Mouse (Mus musculus) kidney, embryonic 14.5 days (tissue): ENCODE data around the gene 1700016K19Rik. TPM values are rescaled to one million over a fixed set of nuclear protein-coding genes. Genes with fewer than 3 reads are reported as not detected.

ENCODE experiments used
- ATAC-seq: fragments of 200-750 bp; cut with Nextera tagmentation; 2 replicates; pipeline ENCODE4 v1.8.0; 2017; ENCODE audit warnings: moderate number of reproducible peaks, mild to moderate bottlenecking, moderate TSS enrichment, moderate library complexity; ENCODE audit not compliant: low FRiP score, low TSS enrichment
- H3K27ac ChIP-seq: fragments of 300-500 bp; sonication (generic); 2 replicates; pipeline ENCODE4 v1.5.1; 2014; ENCODE audit warnings: low read depth, mild to moderate bottlenecking, low read length, moderate library complexity, mixed read lengths
- H3K27me3 ChIP-seq: fragments of 300-500 bp; sonication (generic); 2 replicates; pipeline ENCODE4 v1.6.1; 2014; ENCODE audit warnings: mild to moderate bottlenecking, low read length; ENCODE audit not compliant: control insufficient read depth, insufficient read depth
- H3K36me3 ChIP-seq: fragments of 300-500 bp; sonication (generic); 2 replicates; pipeline ENCODE4 v1.6.1; 2014; ENCODE audit warnings: low read length, mixed read lengths; ENCODE audit not compliant: control insufficient read depth, insufficient read depth
- H3K4me1 ChIP-seq: fragments of 300-500 bp; sonication (generic); 2 replicates; pipeline ENCODE4 v1.6.1; 2014; ENCODE audit warnings: low read length, mixed read lengths; ENCODE audit not compliant: control insufficient read depth, insufficient read depth
- H3K4me2 ChIP-seq: fragments of 300-500 bp; sonication (generic); replicated peaks from 2 replicates; pipeline ENCODE4 v1.6.1; 2014; ENCODE audit warnings: low read depth, mild to moderate bottlenecking, low read length
- H3K4me3 ChIP-seq: fragments of 300-500 bp; sonication (generic); 2 replicates; pipeline ENCODE4 v1.5.1; 2014; ENCODE audit warnings: mild to moderate bottlenecking, low read length
- H3K9ac ChIP-seq: fragments of 300-500 bp; sonication (generic); 2 replicates; pipeline ENCODE4 v1.6.1; 2014; ENCODE audit warnings: low read depth, mild to moderate bottlenecking, low read length, moderate library complexity
- H3K9me3 ChIP-seq: fragments of 300-500 bp; sonication (generic); 2 replicates; pipeline ENCODE4 v1.6.1; 2016; ENCODE audit warnings: low read length; ENCODE audit not compliant: control insufficient read depth
- WGBS: fragments of 180-500 bp; shearing (Covaris S2); extraction: QIAGEN DNeasy Blood & Tissue Kit; methylation state at CpG from one replicate; pipeline ENCODE4 v1.1.7; 2014; 5-methylcytosine and 5-hydroxymethylcytosine counted together
- polyA plus RNA-seq: library from polyadenylated mRNA; unstranded; fragments of >200 nt; fragmentation: Nextera tagmentation; extraction: Ambion mirVana; gene quantifications from 2 replicates; pipeline ENCODE4 v1.2.1, GENCODE M21; 2014

Gene 1700016K19Rik
- polyA plus RNA-seq, 1 experiment from 2014 or later = 0.31 TPM

DNA sequence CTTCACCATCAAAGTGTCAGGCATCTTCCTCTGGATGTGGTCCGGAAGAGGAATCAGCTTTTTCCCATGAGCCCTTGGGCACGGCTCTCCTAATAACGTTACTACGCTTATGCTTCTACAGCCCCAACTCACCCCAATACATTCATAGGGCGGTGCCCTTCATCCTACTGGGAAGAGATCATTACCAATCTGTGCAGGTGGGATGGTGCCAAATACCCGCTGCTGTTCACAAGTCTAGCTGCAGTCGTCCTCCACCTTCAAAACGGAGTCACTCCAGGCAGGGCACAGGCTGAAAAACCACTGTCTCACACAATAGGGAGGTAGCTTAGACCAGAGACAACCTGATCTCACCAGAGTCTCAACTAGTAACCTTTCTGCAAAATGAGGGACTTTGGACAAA is 35.5 kb downstream of the 1700016K19Rik start:
- 68% methylated on average over 8 of the region's 8 CpGs for WGBS
- H3K27me3 ChIP-seq = no peaks in the 10 kb centered on the region

GRCm38 (mm10) chr11:76037581-76038294 is 38.0 kb downstream of the 1700016K19Rik start:
- Histone ChIP-seq H3K27me3 (no peaks in the 10 kb centered on the region), H3K9me3 (no peaks in the 10 kb centered on the region), H3K4me2 (no peak overlapping the region), H3K9ac (no peak overlapping the region), H3K4me1 (no peaks in the 10 kb centered on the region), H3K4me3 (no peak overlapping the region), H3K27ac (no peak overlapping the region), H3K36me3 (no peaks in the 10 kb centered on the region)
- ATAC-seq = no peak
- WGBS = 39% methylated on average over 6 of the region's 6 CpGs

More for the DNA sequence above, 35.5 kb downstream of the 1700016K19Rik start:
- Histone ChIP-seq H3K4me3 (no peak overlapping the region), H3K9ac (no peak overlapping the region), H3K36me3 (no peaks in the 10 kb centered on the region), H3K4me2 (no peak overlapping the region), H3K4me1 (no peaks in the 10 kb centered on the region), H3K27ac (no peak overlapping the region), H3K9me3 (no peaks in the 10 kb centered on the region)
- no peak for ATAC-seq

- Histone ChIP-seq H3K4me1 (no peaks in the 10 kb centered on the region), H3K9ac (no peak overlapping the region), H3K4me3 (no peak overlapping the region), H3K27me3 (no peaks in the 10 kb centered on the region), H3K9me3 (no peaks in the 10 kb centered on the region), H3K27ac (no peak overlapping the region), H3K36me3 (no peaks in the 10 kb centered on the region), H3K4me2 (no peak overlapping the region)
- ATAC-seq = no peak
- WGBS = 90% methylated on average over 3 of the region's 3 CpGs
Measured at GRCm38 (mm10) chr11:76039271-76040053, 39.8 kb downstream of the 1700016K19Rik start.

DNA sequence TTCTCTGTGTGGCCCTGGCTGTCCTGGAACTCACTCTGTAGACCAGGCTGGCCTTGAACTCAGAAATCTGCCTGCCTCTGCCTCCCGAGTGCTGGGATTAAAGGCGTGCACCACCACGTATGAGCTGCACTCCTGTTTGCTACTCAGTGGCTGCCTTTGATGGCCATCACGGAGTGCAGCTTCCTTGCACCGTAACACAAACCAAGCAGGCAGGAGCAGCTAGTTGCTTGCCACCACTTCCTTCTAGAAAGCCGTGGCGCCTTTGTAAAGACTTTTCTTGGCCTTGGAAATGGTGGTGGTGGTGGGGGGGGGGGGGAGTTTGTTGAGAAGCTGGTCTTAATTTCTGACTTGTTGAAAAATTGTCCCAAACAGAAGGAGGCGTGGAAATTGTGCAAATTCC is 40.4 kb downstream of the 1700016K19Rik start:
- H3K4me1 ChIP-seq = no peaks in the 10 kb centered on the region
- H3K4me3 ChIP-seq = no peak overlapping the region
- H3K9me3 ChIP-seq = no peaks in the 10 kb centered on the region
- no peaks in the 10 kb centered on the region for H3K27me3 ChIP-seq
- no peak overlapping the region for H3K27ac ChIP-seq
- H3K36me3 ChIP-seq = no peaks in the 10 kb centered on the region; the same call in 1 of the 2 replicates
- 87% methylated on average over 8 of the region's 8 CpGs for WGBS
- ATAC-seq = no peak
- no peak overlapping the region for H3K9ac ChIP-seq
- no peak overlapping the region for H3K4me2 ChIP-seq

DNA sequence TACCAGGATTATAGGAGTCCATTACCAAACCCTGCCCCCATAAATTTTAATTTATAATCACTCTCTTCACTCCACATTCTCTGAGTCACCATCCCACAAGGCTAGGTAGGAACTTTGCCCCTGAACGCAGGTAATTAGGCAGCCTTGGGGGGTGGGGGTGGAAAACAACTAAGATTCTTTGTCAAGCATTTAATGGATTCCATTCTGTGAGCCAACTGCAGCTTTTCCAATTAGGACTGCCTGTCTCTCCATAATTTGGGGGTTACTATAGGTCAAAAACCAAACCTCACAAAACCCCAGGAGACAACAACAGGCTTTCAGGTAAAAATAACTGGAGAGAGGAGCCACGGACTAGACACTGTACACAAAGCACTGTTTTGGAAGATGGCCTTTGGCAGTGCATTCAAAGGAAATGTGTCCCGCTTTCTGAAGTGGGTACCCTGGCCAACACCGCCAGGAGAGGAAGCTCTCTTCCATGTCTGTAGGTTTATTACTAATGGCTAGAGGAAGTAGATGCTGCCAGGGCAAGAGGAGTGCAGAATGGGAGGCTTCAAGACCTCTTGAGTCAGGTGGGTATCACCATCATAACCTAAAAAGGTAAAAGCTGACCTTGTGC is 41.2 kb downstream of the 1700016K19Rik start:
- 82% methylated on average over 4 of the region's 4 CpGs for WGBS
- H3K27ac ChIP-seq = no peak overlapping the region
- H3K4me1 ChIP-seq = no peaks in the 10 kb centered on the region
- no peaks in the 10 kb centered on the region for H3K27me3 ChIP-seq
- no peaks in the 10 kb centered on the region for H3K9me3 ChIP-seq
- no peak overlapping the region for H3K4me2 ChIP-seq
- H3K9ac ChIP-seq = no peak overlapping the region
- H3K4me3 ChIP-seq = no peak overlapping the region
- ATAC-seq = no peak
- H3K36me3 ChIP-seq = no peaks in the 10 kb centered on the region; the same call in 1 of the 2 replicates

- no peak overlapping the region for H3K4me3 ChIP-seq
- H3K36me3 ChIP-seq = peaks cover 6% of the 10 kb centered on the region; the same call in 1 of the 2 replicates
- 71% methylated on average over 10 of the region's 10 CpGs for WGBS
- H3K4me2 ChIP-seq = no peak overlapping the region
- no peaks in the 10 kb centered on the region for H3K9me3 ChIP-seq
- no peak overlapping the region for H3K9ac ChIP-seq
- no peak for ATAC-seq
- no peaks in the 10 kb centered on the region for H3K27me3 ChIP-seq
- H3K4me1 ChIP-seq = no peaks in the 10 kb centered on the region
- H3K27ac ChIP-seq = no peak overlapping the region
Measured at GRCm38 (mm10) chr11:76042041-76042638, 42.4 kb downstream of the 1700016K19Rik start.

- no peak for ATAC-seq
Measured at GRCm38 (mm10) chr11:76042882-76043281, 43.2 kb downstream of the 1700016K19Rik start.

DNA sequence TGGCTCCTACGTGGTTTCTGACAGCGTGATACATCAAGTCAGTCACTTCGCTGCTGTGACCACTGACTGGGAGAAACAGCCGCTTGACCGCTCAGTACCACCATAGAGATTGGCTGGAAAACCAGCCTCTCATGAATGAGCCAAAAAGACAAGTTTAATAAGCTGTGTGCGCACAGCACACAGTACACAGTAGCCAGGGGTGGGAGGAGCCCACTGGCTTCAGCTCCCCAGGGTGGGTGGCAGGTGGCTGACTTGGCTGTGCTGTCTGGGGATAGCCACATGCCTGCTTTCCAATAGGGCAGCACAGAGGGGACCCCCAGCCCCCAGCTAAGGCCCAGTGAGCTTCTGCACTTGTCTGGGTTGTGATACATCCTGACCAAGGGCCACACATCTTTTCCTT is 44.8 kb downstream of the 1700016K19Rik start:
- no peak overlapping the region for H3K9ac ChIP-seq
- no peak for ATAC-seq
- H3K27ac ChIP-seq = no peak overlapping the region
- no peaks in the 10 kb centered on the region for H3K4me1 ChIP-seq
- 77% methylated on average over 6 of the region's 6 CpGs for WGBS
- peaks cover 6% of the 10 kb centered on the region; the same call in 1 of the 2 replicates for H3K36me3 ChIP-seq
- no peaks in the 10 kb centered on the region for H3K27me3 ChIP-seq
- H3K9me3 ChIP-seq = no peaks in the 10 kb centered on the region
- no peak overlapping the region for H3K4me2 ChIP-seq
- H3K4me3 ChIP-seq = no peak overlapping the region

More at GRCm38 (mm10) chr11:76042882-76043281, 43.2 kb downstream of the 1700016K19Rik start:
- no peak overlapping the region for H3K4me2 ChIP-seq
- no peaks in the 10 kb centered on the region for H3K9me3 ChIP-seq
- H3K36me3 ChIP-seq = peaks cover 6% of the 10 kb centered on the region; the same call in 1 of the 2 replicates
- no peaks in the 10 kb centered on the region for H3K4me1 ChIP-seq
- H3K27ac ChIP-seq = no peak overlapping the region
- H3K27me3 ChIP-seq = no peaks in the 10 kb centered on the region
- WGBS = 45% methylated on average over 5 of the region's 5 CpGs
- no peak overlapping the region for H3K9ac ChIP-seq
- H3K4me3 ChIP-seq = no peak overlapping the region
